Mouse (Mus musculus) embryonic facial prominence, embryonic 13.5 days (tissue): Measurements from ENCODE around the gene Dnah8. TPM values are rescaled to one million over a fixed set of nuclear protein-coding genes. Genes with fewer than 3 reads are reported as not detected.

Source experiments
- ATAC-seq: fragments of 200-750 bp; cut with Nextera tagmentation; 2 replicates; pipeline ENCODE4 v1.8.0; 2017; ENCODE audit warnings: low read depth; ENCODE audit not compliant: insufficient number of reproducible peaks, insufficient read depth, low FRiP score, low TSS enrichment
- H3K27ac ChIP-seq: fragments of 300-500 bp; sonication (generic); 2 replicates; pipeline ENCODE4 v1.5.1; 2015; ENCODE audit warnings: moderate library complexity, mild to moderate bottlenecking, inconsistent platforms
- H3K27me3 ChIP-seq: fragments of 300-500 bp; sonication (generic); 2 replicates; pipeline ENCODE4 v1.6.1; 2015; ENCODE audit warnings: mild to moderate bottlenecking, inconsistent platforms
- H3K36me3 ChIP-seq: fragments of 300-500 bp; sonication (generic); 2 replicates; pipeline ENCODE4 v1.6.1; 2015; ENCODE audit warnings: mild to moderate bottlenecking, inconsistent platforms
- H3K4me1 ChIP-seq: fragments of 300-500 bp; sonication (generic); 2 replicates; pipeline ENCODE4 v1.6.1; 2015; ENCODE audit warnings: inconsistent platforms
- H3K4me2 ChIP-seq: fragments of 300-500 bp; sonication (generic); 2 replicates; pipeline ENCODE4 v1.6.1; 2015; ENCODE audit warnings: moderate library complexity, mild to moderate bottlenecking, inconsistent platforms
- H3K4me3 ChIP-seq: fragments of 300-500 bp; sonication (generic); 2 replicates; pipeline ENCODE4 v1.5.1; 2015; ENCODE audit warnings: mild to moderate bottlenecking, inconsistent platforms
- H3K9ac ChIP-seq: fragments of 300-500 bp; sonication (generic); 2 replicates; pipeline ENCODE4 v1.6.1; 2015; ENCODE audit warnings: mild to moderate bottlenecking, inconsistent platforms
- H3K9me3 ChIP-seq: fragments of 300-500 bp; sonication (generic); 2 replicates; pipeline ENCODE4 v1.6.1; 2016; ENCODE audit warnings: inconsistent platforms
- WGBS: fragments of 180-500 bp; shearing (Covaris S2); methylation state at CpG from one replicate; pipeline ENCODE4 v1.1.7; 2015; ENCODE audit warnings: mixed read lengths; 5-methylcytosine and 5-hydroxymethylcytosine counted together
- polyA plus RNA-seq: library from polyadenylated mRNA; unstranded; fragments of >200 nt; fragmentation: Nextera tagmentation; extraction: Ambion mirVana; gene quantifications from 2 replicates; pipeline ENCODE4 v1.2.1, GENCODE M21; 2015

The Dnah8 gene
- polyA plus RNA-seq, 1 experiment from 2014 or later: 2.5 TPM

DNA sequence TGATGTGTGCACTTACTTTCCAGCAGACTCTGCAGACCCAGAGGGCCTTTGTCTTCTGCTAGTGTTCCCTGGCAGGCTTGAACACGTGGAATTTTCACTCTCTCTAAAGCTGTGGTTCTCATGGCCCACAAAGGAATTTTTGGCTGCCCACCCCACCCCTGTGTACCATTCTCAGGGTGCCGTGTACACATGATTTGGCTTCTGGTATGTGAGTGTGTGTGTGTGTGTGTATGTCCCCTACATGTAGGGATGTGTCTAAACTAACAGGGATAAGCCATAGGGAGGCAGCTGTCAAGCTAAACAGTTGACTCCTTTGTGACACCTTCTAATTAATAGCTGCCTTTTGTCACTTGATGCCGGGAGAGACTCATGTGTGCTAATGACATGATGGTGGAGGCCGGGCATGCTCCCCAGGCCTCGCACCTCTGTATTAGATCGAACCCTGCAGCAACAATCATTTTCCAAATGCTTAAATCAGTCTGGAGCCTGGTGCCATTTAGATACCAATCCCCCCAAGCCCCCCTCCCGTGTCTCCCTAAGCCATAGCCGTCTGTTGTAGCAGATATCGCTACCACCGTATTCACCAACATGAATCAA, 235.9 kb downstream of the Dnah8 start:
- no peak overlapping the region for H3K4me2 ChIP-seq
- H3K4me3 ChIP-seq: no peak overlapping the region
- H3K27me3 ChIP-seq: no peaks in the 10 kb centered on the region
- no peak overlapping the region for H3K27ac ChIP-seq
- peaks cover 14% of the 10 kb centered on the region for H3K4me1 ChIP-seq
- 50% methylated on average over 10 of the region's 10 CpGs for WGBS
- no peak for ATAC-seq
- no peaks in the 10 kb centered on the region for H3K9me3 ChIP-seq
- H3K36me3 ChIP-seq: no peaks in the 10 kb centered on the region
- H3K9ac ChIP-seq: no peak overlapping the region

DNA sequence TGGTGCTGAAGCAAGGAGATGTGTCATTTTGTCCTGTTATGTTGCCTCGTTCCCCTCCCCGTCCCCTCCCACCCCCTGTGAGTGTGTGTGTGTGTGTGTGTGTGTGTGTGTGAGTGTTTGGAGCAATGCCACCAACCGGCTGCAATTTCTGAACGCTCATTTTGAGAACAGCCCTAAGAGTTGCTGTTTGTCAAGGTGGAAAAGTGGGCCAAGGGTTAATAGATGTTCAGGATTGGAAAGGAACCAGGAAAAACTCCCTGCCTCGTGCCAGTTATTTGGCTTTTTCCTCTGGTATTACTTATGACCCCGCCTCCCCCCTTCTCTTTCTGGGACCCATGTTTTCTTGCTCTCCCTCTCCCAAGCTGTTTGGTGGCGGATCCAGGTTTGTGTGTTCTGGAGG, 236.5 kb downstream of the Dnah8 start:
- ATAC-seq: no peak
- Histone ChIP-seq H3K9me3 (no peaks in the 10 kb centered on the region), H3K4me2 (0 out of 2 replicates have a peak overlapping the region, but pooled peaks have one; percentile 14), H3K4me3 (no peak overlapping the region), H3K27ac (no peak overlapping the region), H3K27me3 (no peaks in the 10 kb centered on the region), H3K4me1 (peaks cover 14% of the 10 kb centered on the region), H3K36me3 (no peaks in the 10 kb centered on the region), H3K9ac (no peak overlapping the region)
- 54% methylated on average over 7 of the region's 7 CpGs for WGBS

GRCm38 (mm10) chr17:30866281-30866680, 242.1 kb downstream of the Dnah8 start:
- WGBS: 63% methylated on average over 8 of the region's 8 CpGs
- no peak for ATAC-seq
- H3K9ac ChIP-seq: no peak overlapping the region
- no peak overlapping the region for H3K4me3 ChIP-seq
- H3K27me3 ChIP-seq: no peaks in the 10 kb centered on the region
- no peaks in the 10 kb centered on the region for H3K4me1 ChIP-seq
- no peaks in the 10 kb centered on the region for H3K9me3 ChIP-seq
- no peaks in the 10 kb centered on the region for H3K36me3 ChIP-seq
- no peak overlapping the region for H3K27ac ChIP-seq
- no peak overlapping the region for H3K4me2 ChIP-seq

- Histone ChIP-seq H3K4me1 (no peaks in the 10 kb centered on the region), H3K4me2 (no peak overlapping the region), H3K27ac (no peak overlapping the region), H3K9ac (no peak overlapping the region), H3K9me3 (no peaks in the 10 kb centered on the region), H3K27me3 (no peaks in the 10 kb centered on the region), H3K4me3 (no peak overlapping the region), H3K36me3 (no peaks in the 10 kb centered on the region)
- no peak for ATAC-seq
- 84% methylated on average over 9 of the region's 9 CpGs for WGBS
These were observed 242.8 kb downstream of the Dnah8 start for GRCm38 (mm10) chr17:30866966-30867365.

- 46% methylated on average over 10 of the region's 10 CpGs for WGBS
- Histone ChIP-seq H3K4me3 (no peak overlapping the region), H3K27me3 (no peaks in the 10 kb centered on the region), H3K9me3 (no peaks in the 10 kb centered on the region), H3K27ac (no peak overlapping the region), H3K9ac (no peak overlapping the region), H3K36me3 (no peaks in the 10 kb centered on the region), H3K4me2 (no peak overlapping the region), H3K4me1 (no peaks in the 10 kb centered on the region)
- no peak for ATAC-seq
These were observed 246.9 kb downstream of the Dnah8 start for GRCm38 (mm10) chr17:30871040-30871439.

DNA sequence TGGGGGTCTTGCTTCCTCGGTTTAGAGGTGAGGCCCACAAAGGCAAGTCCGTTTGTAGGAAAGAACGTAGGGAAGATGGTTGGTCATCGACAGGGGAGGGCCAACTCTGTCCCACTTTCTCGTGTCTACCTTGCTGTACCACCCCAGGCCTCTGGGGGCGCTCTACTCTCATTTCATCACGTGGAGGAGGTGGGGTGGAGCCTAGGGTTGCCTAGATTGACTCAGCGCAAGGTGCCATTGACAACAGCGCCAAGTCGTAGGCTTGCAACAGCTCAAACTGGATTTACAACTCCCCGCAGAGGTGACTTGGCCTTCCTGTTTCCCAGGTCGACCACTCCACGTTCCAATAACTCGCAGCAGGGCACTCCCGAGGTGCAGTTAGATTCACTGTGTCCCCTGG, 250.1 kb downstream of the Dnah8 start:
- Histone ChIP-seq H3K4me2 (no peak overlapping the region), H3K9me3 (no peaks in the 10 kb centered on the region), H3K27me3 (no peaks in the 10 kb centered on the region), H3K27ac (no peak overlapping the region), H3K9ac (no peak overlapping the region), H3K4me3 (no peak overlapping the region), H3K36me3 (no peaks in the 10 kb centered on the region), H3K4me1 (no peaks in the 10 kb centered on the region)
- no peak for ATAC-seq
- WGBS: 65% methylated on average over 15 of the region's 15 CpGs

- Histone ChIP-seq H3K4me1 (0 out of 2 replicates have a peak, but pooled peaks cover 1% of the 10 kb centered on the region), H3K36me3 (no peaks in the 10 kb centered on the region), H3K27me3 (no peaks in the 10 kb centered on the region), H3K4me2 (no peak overlapping the region), H3K4me3 (no peak overlapping the region), H3K27ac (no peak overlapping the region), H3K9ac (no peak overlapping the region), H3K9me3 (no peaks in the 10 kb centered on the region)
- 82% methylated on average over 7 of the region's 7 CpGs for WGBS
- no peak for ATAC-seq
These were observed 253.3 kb downstream of the Dnah8 start for GRCm38 (mm10) chr17:30877456-30877855.

DNA sequence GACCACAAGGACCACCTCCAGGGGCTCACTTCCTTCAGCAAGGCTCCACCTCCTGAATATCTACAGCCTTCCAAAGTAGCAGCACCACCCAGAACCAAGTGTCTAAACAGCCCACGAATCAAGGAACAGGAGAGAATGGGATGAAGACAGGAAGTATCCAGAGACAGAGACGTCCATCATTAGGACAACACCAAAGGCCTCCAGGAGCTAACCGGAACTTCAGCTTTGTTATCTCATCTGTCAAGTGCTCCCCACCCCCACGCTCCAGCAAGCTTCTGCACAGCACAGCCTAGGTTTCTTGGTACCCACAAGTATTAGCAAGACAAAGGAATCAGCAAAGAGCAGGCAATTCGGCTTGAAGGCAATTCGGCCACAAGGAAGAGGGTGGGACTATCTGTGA, 254.5 kb downstream of the Dnah8 start:
- Histone ChIP-seq H3K9me3 (no peaks in the 10 kb centered on the region), H3K27ac (no peak overlapping the region), H3K4me1 (peaks cover 5% of the 10 kb centered on the region; the same call in 1 of the 2 replicates), H3K27me3 (peaks cover 5% of the 10 kb centered on the region), H3K36me3 (no peaks in the 10 kb centered on the region), H3K9ac (no peak overlapping the region), H3K4me2 (no peak overlapping the region), H3K4me3 (no peak overlapping the region)
- 55% methylated on average over 6 of the region's 6 CpGs for WGBS
- ATAC-seq: no peak

DNA sequence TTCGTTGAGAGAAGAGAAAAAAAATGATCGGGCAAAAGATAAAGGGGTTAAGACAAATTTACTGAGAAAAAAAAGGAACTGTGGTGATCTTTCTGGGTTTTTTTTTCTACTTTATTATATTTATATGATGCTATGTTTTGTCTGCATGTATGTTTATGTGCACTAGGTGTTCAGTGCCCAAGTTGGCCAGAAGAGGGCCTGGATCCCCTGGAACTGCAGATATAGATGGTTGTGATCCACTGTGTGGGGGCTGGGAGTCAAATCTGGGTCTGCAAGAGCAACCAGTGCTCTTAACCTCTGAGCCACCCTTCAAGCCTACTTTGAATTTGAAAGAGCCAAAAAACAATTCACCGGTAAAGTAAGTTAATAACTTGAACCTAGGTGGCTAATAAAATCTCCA, 256.2 kb downstream of the Dnah8 start:
- 82% methylated on average over 3 of the region's 3 CpGs for WGBS
- no peaks in the 10 kb centered on the region for H3K36me3 ChIP-seq
- no peak for ATAC-seq
- H3K27ac ChIP-seq: no peak overlapping the region
- no peak overlapping the region for H3K9ac ChIP-seq
- H3K4me2 ChIP-seq: no peak overlapping the region
- peaks cover 5% of the 10 kb centered on the region for H3K27me3 ChIP-seq
- H3K4me3 ChIP-seq: no peak overlapping the region
- peaks cover 5% of the 10 kb centered on the region; the same call in 1 of the 2 replicates for H3K4me1 ChIP-seq
- 0 out of 2 replicates have a peak, but pooled peaks cover 5% of the 10 kb centered on the region for H3K9me3 ChIP-seq

GRCm38 (mm10) chr17:30881001-30881400, 256.8 kb downstream of the Dnah8 start:
- no peak overlapping the region for H3K9ac ChIP-seq
- H3K27ac ChIP-seq: no peak overlapping the region
- H3K4me2 ChIP-seq: no peak overlapping the region
- H3K4me1 ChIP-seq: peaks cover 5% of the 10 kb centered on the region; the same call in 1 of the 2 replicates
- 35% methylated on average over 2 of the region's 2 CpGs for WGBS
- peaks cover 5% of the 10 kb centered on the region for H3K27me3 ChIP-seq
- no peak overlapping the region for H3K4me3 ChIP-seq
- ATAC-seq: no peak
- H3K36me3 ChIP-seq: no peaks in the 10 kb centered on the region
- H3K9me3 ChIP-seq: 0 out of 2 replicates have a peak, but pooled peaks cover 5% of the 10 kb centered on the region

GRCm38 (mm10) chr17:30882206-30882605, 258.1 kb downstream of the Dnah8 start:
- no peak for ATAC-seq
- Histone ChIP-seq H3K4me2 (no peak overlapping the region), H3K9me3 (0 out of 2 replicates have a peak, but pooled peaks cover 5% of the 10 kb centered on the region), H3K27me3 (peaks cover 5% of the 10 kb centered on the region), H3K4me3 (no peak overlapping the region), H3K27ac (no peak overlapping the region), H3K36me3 (no peaks in the 10 kb centered on the region), H3K9ac (no peak overlapping the region), H3K4me1 (peaks cover 5% of the 10 kb centered on the region; the same call in 1 of the 2 replicates)
- whole genome bisulfite sequencing: 3% methylated on average over 6 of the region's 6 CpGs

DNA sequence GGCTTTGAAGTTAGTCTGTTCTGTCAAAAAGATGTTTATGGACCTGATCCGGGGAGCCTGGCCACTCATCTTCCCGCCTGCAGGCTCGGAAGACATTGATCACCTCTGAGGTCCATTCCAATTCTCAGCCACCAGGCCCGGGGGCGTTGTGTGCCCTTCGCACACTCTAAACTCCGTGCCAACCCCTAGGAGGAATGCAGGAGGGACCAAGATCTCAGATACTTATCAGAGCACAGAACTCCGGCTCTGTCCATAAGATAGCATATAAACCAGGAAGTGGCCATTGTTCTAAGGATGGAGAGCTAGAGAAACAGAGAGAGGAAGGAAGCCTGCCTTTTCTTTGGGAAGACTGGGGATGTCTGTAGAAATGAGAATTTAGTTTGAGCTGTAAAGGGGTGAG, 259.4 kb downstream of the Dnah8 start:
- Histone ChIP-seq H3K9ac (no peak overlapping the region), H3K4me3 (no peak overlapping the region), H3K4me2 (no peak overlapping the region), H3K36me3 (no peaks in the 10 kb centered on the region), H3K4me1 (peaks cover 5% of the 10 kb centered on the region; the same call in 1 of the 2 replicates), H3K27ac (no peak overlapping the region), H3K27me3 (peaks cover 5% of the 10 kb centered on the region), H3K9me3 (0 out of 2 replicates have a peak, but pooled peaks cover 5% of the 10 kb centered on the region)
- ATAC-seq: no peak
- WGBS: 79% methylated on average over 8 of the region's 8 CpGs
